Mouse (Mus musculus): ENCODE measurements at regions not wholly inside any gene's neighbourhood (a gene's known extent, or its start where the extent isn't known, plus 50 kb on each side); places are given as distances from the start of the nearest gene placed in this dataset.

DNA sequence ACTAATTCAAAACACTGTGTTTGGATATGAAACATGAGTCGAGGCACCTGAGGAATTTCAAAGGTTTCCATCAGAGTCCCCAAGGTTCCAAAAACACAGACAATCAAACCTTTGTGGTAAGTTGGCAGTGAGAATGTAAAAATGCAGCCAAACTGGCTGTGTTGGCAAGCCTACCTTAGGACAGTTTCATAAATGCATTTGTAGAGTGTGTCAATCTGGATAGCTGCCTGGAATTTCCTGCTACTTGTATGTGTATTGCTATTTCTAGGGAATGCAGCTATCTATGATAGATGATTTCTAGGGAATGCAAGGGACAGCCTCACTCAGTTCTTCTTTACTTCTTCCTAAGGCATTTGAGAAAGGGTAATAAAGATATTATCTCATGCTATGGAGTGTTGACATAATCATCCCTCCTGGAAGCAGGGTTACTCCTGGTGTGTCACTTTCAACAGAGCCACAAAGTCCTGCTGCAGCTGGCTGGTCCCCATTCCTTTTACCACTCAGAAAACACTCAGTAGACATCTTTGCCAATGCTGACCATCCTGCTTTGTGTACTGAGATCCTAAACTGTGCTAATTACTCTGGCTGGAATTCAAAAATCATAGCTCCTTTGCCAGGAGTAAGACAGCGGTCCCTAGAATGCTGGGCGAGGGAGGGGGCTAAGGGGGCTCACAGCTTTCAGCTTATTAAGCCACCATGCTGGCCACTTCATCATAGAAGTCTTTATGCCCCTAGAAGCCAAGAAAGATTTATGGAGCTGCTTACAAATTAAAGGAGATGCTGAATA lies 261.4 kb upstream of the Negr1 start:
- no peak for TF ChIP-seq CTCF (IDR thresholded peaks at IDR 0.05; ENCODE audit: low read depth)
- TF ChIP-seq EP300 (IDR thresholded peaks at IDR 0.05; ENCODE audit: low read depth) = no peak

All from liver, postnatal 0 days (tissue).